Mouse (Mus musculus): ENCODE measurements around the gene Hspb1. TPM values are rescaled to one million over a fixed set of nuclear protein-coding genes. Genes with fewer than 3 reads are reported as not detected.

The Hspb1 gene
- polyA plus RNA-seq, 1 experiment from 2014 or later, result 149 TPM

DNA sequence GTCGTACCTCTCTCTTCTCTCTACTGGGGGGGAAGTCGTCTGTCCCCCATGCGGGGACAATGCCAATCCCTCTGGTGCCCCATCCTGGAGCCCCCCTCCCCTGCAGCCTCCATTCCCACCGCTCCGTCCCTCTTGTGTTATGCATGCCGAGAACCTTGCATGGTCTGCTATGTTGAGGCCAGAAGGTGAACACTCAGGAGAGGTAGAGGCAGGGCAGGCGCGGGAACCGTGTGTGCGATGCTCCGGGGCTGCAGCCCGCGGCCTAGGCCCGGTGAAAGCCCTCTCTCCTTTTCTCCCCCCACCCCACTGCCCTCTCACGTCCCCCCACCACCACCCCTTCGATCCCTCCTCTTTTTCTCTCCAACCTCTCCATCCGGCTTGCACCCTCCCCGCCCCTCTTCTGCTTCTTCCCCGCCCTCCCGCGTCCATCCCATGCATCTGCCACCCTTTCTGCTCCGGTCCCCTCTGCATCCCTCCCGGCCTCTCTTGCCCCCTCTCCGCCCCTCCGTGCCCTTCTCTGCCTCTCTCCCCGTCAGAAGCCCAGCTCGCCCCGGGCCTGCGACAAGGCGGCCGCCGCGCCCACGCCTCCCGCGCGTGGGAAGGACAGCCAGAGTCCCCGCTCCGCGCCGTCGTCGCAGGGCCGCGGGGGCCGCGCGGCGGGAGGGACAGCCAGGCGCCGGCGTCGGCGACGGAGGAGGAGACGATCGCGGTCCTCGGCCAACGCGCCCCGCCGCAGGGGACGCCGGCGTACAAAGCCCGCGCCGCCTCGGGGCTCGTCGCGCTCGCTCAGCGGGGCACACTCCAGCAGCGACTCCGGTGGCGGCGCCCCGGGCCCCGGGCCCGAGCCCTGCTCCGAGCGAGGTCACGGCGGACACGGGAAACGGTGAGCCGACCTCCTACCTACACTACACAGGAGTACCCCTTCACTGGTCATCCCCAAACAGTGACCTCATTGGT is 19.8 kb upstream of the Hspb1 start:
- no peak overlapping the region for H3K27ac ChIP-seq
- H3K9me3 ChIP-seq, result no peaks in the 10 kb centered on the region
- under 1% methylated on average over 87 of the region's 89 CpGs for WGBS
- peak overlapping the region; percentile 94 for H3K4me2 ChIP-seq
- peak; percentile 29; the same call in 1 of the 2 replicates for ATAC-seq (ENCODE audit: insufficient number of reproducible peaks, insufficient read depth, low FRiP score, low TSS enrichment, low read depth)
- peak overlapping the region; percentile 71 for H3K9ac ChIP-seq
- H3K4me3 ChIP-seq, result peak overlapping the region; percentile 53
- peaks cover 91% of the 10 kb centered on the region for H3K27me3 ChIP-seq
- no peaks in the 10 kb centered on the region for H3K36me3 ChIP-seq
- peaks cover 16% of the 10 kb centered on the region for H3K4me1 ChIP-seq

- H3K9me3 ChIP-seq, result no peaks in the 10 kb centered on the region
- H3K36me3 ChIP-seq, result no peaks in the 10 kb centered on the region
- H3K9ac ChIP-seq, result peak overlapping the region; percentile 71
- no peak for ATAC-seq (ENCODE audit: insufficient number of reproducible peaks, insufficient read depth, low FRiP score, low TSS enrichment, low read depth)
- WGBS, result 3% methylated on average over 26 of the region's 27 CpGs
- H3K4me2 ChIP-seq, result peak overlapping the region; percentile 94
- H3K4me1 ChIP-seq, result peaks cover 19% of the 10 kb centered on the region
- peak overlapping the region; percentile 53 for H3K4me3 ChIP-seq
- no peak overlapping the region for H3K27ac ChIP-seq
- H3K27me3 ChIP-seq, result peaks cover 95% of the 10 kb centered on the region
These were observed 19.1 kb upstream of the Hspb1 start for GRCm38 (mm10) chr5:135868653-135869052.

- H3K9me3 ChIP-seq, result no peaks in the 10 kb centered on the region
These were observed 17.9 kb upstream of the Hspb1 start for GRCm38 (mm10) chr5:135869661-135870423.

DNA sequence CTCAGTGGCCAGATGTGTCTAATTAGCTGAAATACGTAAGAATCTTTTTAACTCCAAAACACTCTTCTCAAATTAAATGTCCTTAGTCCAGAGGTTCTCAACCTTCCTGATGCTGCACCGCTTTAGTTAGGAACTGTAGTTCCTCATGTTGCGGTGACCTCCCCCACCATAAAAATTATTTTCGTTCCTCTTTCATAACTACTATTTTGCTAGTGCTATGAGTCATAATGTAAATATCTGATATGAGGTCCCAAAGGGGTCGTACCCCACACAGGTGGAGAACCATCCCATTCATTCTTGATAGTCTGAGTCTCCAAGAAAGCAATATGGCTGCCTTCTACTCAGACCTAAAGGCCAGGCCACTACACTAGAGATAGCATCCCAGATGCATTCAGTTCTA is 17.2 kb upstream of the Hspb1 start:
- Histone ChIP-seq H3K36me3 (no peaks in the 10 kb centered on the region), H3K4me2 (no peak overlapping the region), H3K4me1 (peaks cover 19% of the 10 kb centered on the region), H3K4me3 (no peak overlapping the region), H3K9ac (no peak overlapping the region), H3K27ac (no peak overlapping the region), H3K27me3 (peaks cover 88% of the 10 kb centered on the region), H3K9me3 (no peaks in the 10 kb centered on the region)
- ATAC-seq (ENCODE audit: insufficient number of reproducible peaks, insufficient read depth, low FRiP score, low TSS enrichment, low read depth), result no peak
- WGBS, result 82% methylated on average over 5 of the region's 5 CpGs

More at GRCm38 (mm10) chr5:135869661-135870423, 17.9 kb upstream of the Hspb1 start:
- no peak for ATAC-seq (ENCODE audit: insufficient number of reproducible peaks, insufficient read depth, low FRiP score, low TSS enrichment, low read depth)
- Histone ChIP-seq H3K9ac (no peak overlapping the region), H3K27ac (no peak overlapping the region), H3K4me1 (peaks cover 19% of the 10 kb centered on the region), H3K36me3 (no peaks in the 10 kb centered on the region), H3K4me2 (no peak overlapping the region), H3K27me3 (peaks cover 94% of the 10 kb centered on the region), H3K4me3 (no peak overlapping the region)
- 68% methylated on average over 14 of the region's 14 CpGs for WGBS

DNA sequence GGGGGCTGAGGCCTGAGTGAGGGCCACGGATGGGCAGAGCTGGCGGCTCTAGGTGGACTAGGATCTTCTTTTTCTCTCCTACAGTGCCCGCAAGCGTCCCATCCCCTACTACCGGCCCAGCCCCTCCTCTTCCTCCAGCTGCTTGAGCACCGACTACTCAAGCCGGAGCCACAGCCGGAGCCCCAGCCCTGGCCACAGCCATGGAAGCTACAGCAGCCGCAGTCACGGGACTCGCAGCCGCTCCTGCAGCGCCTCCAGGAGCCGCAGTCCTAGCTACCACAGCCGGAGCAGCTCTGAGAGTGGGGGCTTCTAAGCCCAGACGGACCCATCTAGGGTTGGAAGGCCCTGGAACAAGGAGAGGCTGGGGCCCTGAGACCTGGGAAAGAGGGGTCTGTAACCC is 14.7 kb upstream of the Hspb1 start:
- Histone ChIP-seq H3K9me3 (no peaks in the 10 kb centered on the region), H3K4me3 (peak overlapping the region; percentile 19), H3K9ac (peak overlapping the region; percentile 62), H3K36me3 (no peaks in the 10 kb centered on the region), H3K4me1 (peaks cover 20% of the 10 kb centered on the region), H3K27ac (no peak overlapping the region), H3K27me3 (peaks cover 65% of the 10 kb centered on the region), H3K4me2 (peak overlapping the region; percentile 43)
- WGBS, result 8% methylated on average over 16 of the region's 16 CpGs
- ATAC-seq (ENCODE audit: insufficient number of reproducible peaks, insufficient read depth, low FRiP score, low TSS enrichment, low read depth), result no peak

DNA sequence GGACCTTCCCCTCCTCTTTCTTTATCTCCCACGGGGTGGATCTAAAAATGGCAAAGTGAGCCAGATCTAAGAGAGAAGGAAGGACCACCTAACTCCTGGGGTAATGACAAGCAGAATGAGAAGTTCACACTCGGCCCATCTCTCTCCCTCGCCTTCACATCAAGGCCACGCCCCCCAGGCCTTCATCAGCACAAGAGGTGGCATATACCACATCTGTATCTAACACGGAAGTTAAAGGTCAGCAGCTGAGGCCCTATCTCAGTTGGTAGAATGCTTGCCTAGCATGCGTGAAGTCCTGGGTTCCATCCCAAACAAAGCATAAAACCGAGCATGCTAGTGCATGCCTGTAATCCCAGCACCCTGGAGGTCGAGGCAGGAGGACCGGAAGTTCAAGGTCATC is 14.0 kb upstream of the Hspb1 start:
- WGBS, result 63% methylated on average over 9 of the region's 9 CpGs
- H3K4me2 ChIP-seq, result no peak overlapping the region
- H3K27me3 ChIP-seq, result peaks cover 58% of the 10 kb centered on the region
- peaks cover 13% of the 10 kb centered on the region for H3K4me1 ChIP-seq
- no peaks in the 10 kb centered on the region for H3K36me3 ChIP-seq
- H3K9ac ChIP-seq, result no peak overlapping the region
- H3K4me3 ChIP-seq, result no peak overlapping the region
- H3K27ac ChIP-seq, result no peak overlapping the region
- ATAC-seq (ENCODE audit: insufficient number of reproducible peaks, insufficient read depth, low FRiP score, low TSS enrichment, low read depth), result no peak
- no peaks in the 10 kb centered on the region for H3K9me3 ChIP-seq

DNA sequence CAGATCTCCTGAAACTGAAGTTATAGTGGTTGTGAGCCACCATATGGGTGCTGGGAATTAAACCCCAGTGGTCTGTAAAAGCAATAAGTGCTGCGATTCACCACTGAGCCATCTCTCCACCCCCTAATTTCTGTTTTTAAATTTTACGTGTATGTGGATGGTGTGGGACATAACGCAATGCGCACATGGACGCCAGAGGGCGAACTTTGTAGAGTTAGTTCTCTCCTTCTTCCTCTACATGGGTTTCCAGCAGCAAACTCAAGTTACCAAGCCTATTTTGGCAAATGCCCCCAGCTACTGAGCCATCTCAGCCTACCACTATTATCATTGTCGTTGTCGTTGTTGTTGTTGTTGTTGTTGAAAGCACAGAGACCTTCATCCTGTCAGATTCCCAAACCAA is 10.5 kb upstream of the Hspb1 start:
- ATAC-seq (ENCODE audit: insufficient number of reproducible peaks, insufficient read depth, low FRiP score, low TSS enrichment, low read depth), result no peak
- no peak overlapping the region; the same call in 1 of the 2 replicates for H3K9ac ChIP-seq
- 13% methylated on average over 8 of the region's 8 CpGs for WGBS
- H3K27me3 ChIP-seq, result peaks cover 23% of the 10 kb centered on the region
- H3K9me3 ChIP-seq, result no peaks in the 10 kb centered on the region
- H3K27ac ChIP-seq, result no peak overlapping the region
- H3K4me3 ChIP-seq, result peak overlapping the region; percentile 41
- H3K4me1 ChIP-seq, result peaks cover 20% of the 10 kb centered on the region
- H3K4me2 ChIP-seq, result peak overlapping the region; percentile 62
- H3K36me3 ChIP-seq, result no peaks in the 10 kb centered on the region

DNA sequence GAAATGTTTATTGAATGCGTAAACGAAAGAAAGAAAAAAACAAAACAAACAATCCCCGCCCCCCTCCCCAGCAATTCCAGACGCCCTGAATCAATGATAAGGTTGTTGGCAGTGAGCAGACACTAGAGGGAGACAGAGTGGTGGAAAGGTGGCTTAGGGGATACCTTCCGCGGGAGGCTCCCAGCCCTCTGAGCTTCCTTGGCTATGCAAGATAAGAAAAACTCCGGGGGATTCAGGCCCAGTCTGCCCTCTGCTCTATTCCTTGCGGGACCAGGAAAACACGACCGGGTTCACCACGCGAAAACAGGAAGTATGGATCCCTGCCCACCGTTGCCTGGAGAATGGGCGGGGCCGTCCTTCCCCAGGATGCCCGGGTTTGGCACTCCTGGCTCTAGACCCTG is 9.9 kb upstream of the Hspb1 start:
- Histone ChIP-seq H3K27me3 (peaks cover 19% of the 10 kb centered on the region), H3K9ac (peak overlapping the region; percentile 37), H3K4me1 (peaks cover 19% of the 10 kb centered on the region), H3K36me3 (no peaks in the 10 kb centered on the region), H3K9me3 (no peaks in the 10 kb centered on the region), H3K4me3 (peak overlapping the region; percentile 41), H3K27ac (no peak overlapping the region; the same call in 1 of the 2 replicates), H3K4me2 (peak overlapping the region; percentile 62)
- under 1% methylated on average over 16 of the region's 16 CpGs for WGBS
- ATAC-seq (ENCODE audit: insufficient number of reproducible peaks, insufficient read depth, low FRiP score, low TSS enrichment, low read depth), result no peak

DNA sequence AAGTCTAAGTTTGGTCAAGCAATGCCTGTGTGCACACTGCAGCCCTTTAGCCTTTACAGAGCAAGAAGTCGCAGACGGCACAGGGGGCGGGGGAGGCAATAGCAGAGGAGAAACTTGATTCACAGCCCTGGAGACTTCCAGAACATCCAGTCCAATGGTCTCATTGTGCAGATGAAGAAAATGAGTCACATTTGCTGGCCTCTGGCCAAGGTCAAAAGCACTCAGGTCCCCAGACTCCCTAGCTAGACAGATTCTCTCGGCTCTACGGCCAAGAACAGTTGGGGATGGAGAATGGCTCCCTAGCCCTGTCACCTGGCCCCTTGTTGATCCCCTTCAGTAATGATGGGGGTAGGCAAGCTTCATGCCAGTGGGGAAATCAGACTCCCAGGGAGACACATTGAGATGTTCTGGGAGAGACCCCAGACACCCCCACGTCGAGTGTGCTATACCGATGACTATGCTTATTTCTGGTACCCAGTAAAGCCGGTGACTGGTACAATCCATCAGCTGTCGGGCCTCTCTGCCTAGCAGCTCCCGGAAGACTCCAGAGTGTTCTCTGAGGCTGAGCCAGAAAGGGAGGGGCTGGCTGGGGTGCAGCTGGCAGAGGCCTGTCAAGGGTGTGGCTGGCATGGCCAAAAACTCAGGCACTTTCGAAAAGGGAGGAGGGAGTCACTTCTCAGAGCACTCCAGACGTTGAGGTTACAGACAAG is 8.1 kb upstream of the Hspb1 start:
- Histone ChIP-seq H3K9me3 (no peaks in the 10 kb centered on the region), H3K4me3 (no peak overlapping the region), H3K27ac (peak overlapping the region; percentile 55; the same call in 1 of the 2 replicates), H3K4me2 (peak overlapping the region; percentile 18; the same call in 1 of the 2 replicates), H3K36me3 (no peaks in the 10 kb centered on the region), H3K27me3 (0 out of 2 replicates have a peak, but pooled peaks cover 2% of the 10 kb centered on the region), H3K9ac (no peak overlapping the region), H3K4me1 (peaks cover 15% of the 10 kb centered on the region)
- WGBS, result 45% methylated on average over 13 of the region's 13 CpGs
- ATAC-seq (ENCODE audit: insufficient number of reproducible peaks, insufficient read depth, low FRiP score, low TSS enrichment, low read depth), result peak; percentile 41

- Histone ChIP-seq H3K4me1 (peaks cover 18% of the 10 kb centered on the region), H3K4me3 (no peak overlapping the region), H3K9me3 (no peaks in the 10 kb centered on the region), H3K27me3 (peaks cover 27% of the 10 kb centered on the region), H3K9ac (no peak overlapping the region), H3K27ac (no peak overlapping the region), H3K36me3 (no peaks in the 10 kb centered on the region), H3K4me2 (no peak overlapping the region)
- WGBS, result 64% methylated on average over 6 of the region's 6 CpGs
- no peak for ATAC-seq (ENCODE audit: insufficient number of reproducible peaks, insufficient read depth, low FRiP score, low TSS enrichment, low read depth)
These were observed 3.1 kb upstream of the Hspb1 start for GRCm38 (mm10) chr5:135884641-135885040.

All from embryonic facial prominence, embryonic 13.5 days (tissue).